Mouse (Mus musculus) bone marrow macrophage, adult 2 months (primary cell): ENCODE data around the gene Trim8.

Experiments
- CTCF ChIP-seq: IDR thresholded peaks from 2 replicates; pipeline ENCODE4 v1.5.1; 2012; ENCODE audit warnings: low read depth, mild to moderate bottlenecking, low read length, moderate library complexity
- POLR2A ChIP-seq: IDR thresholded peaks from 2 replicates; pipeline ENCODE4 v1.6.1; 2012; ENCODE audit warnings: mild to moderate bottlenecking, low read depth, low read length, borderline replicate concordance

DNA sequence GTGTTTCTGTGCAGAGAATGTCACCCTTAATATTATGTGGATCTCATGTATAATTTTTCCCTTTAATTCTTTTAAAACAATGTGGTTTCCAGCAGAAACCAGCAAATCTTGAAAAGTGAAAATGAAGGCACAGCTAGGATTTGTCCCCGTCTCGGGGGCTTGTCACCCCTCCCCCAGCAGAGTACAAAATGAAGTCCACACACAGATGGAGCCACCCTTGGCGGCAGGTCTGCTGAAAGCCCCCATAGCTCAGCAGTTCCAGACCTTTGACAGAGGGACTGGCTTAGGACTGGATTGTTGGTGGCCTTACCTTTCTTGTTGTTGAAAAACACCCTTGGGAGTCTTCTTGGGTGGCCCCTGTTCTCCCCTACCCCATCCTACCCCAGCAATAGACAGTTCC lies 20.1 kb upstream of the Trim8 start:
- TF ChIP-seq POLR2A (no peak), CTCF (no peak)
